Mouse (Mus musculus) G1E (cell line): Measurements from ENCODE around the gene Taok2.

Source experiments
- CTCF ChIP-seq: IDR thresholded peaks from 2 replicates; pipeline ENCODE4 v1.5.1; 2012; ENCODE audit warnings: low read depth, low read length, inconsistent platforms, mixed read lengths
- GATA1 ChIP-seq: IDR thresholded peaks from 2 replicates; pipeline ENCODE4 v1.6.1; 2012; ENCODE audit warnings: borderline replicate concordance, low read length, inconsistent platforms, mixed read lengths
- GATA2 ChIP-seq: IDR thresholded peaks from 2 replicates; pipeline ENCODE4 v1.6.1; 2012; ENCODE audit warnings: low read depth, low read length, inconsistent platforms, borderline replicate concordance
- POLR2AphosphoS5 ChIP-seq: IDR thresholded peaks from 2 replicates; pipeline ENCODE4 v1.6.1; 2012; ENCODE audit warnings: low read depth, low read length, inconsistent platforms; ENCODE audit not compliant: insufficient replicate concordance
- TAL1 ChIP-seq: conservative IDR thresholded peaks from 2 replicates; pipeline ENCODE4 v1.6.1; 2012; ENCODE audit warnings: low read depth, low read length, inconsistent platforms, mixed read lengths

DNA sequence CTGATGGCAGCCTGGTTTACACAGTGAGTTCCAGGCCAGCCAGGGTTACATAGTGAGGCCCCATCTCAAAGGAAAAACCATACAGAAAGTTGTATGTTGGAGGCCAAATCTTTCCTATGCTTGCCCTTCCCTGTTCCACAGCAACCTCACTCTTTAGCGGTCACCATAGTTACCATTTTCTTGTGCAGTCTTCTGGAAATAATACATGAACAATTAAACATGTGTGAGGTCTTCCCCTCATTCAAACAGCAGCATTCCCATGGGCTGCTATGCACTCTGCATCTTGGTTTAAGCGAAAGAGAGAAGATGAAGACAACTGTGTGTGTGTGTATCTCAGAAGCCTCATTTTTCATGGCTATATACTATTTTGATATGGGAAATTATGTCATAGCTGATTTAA is 39.0 kb downstream of the Taok2 start:
- TF ChIP-seq CTCF (no peak), GATA1 (no peak), GATA2 (no peak), TAL1 (no peak), POLR2AphosphoS5 (no peak)
